Mouse (Mus musculus): ENCODE measurements around the gene Rin2. TPM values are rescaled to one million over a fixed set of nuclear protein-coding genes. Genes with fewer than 3 reads are reported as not detected.

Gene Rin2
- polyA plus RNA-seq, 1 experiment, result 6.3 TPM

- 84% methylated on average over 5 of the region's 5 CpGs for WGBS
Observed at GRCm38 (mm10) chr2:145749645-145750044, 74.6 kb downstream of the Rin2 start.

DNA sequence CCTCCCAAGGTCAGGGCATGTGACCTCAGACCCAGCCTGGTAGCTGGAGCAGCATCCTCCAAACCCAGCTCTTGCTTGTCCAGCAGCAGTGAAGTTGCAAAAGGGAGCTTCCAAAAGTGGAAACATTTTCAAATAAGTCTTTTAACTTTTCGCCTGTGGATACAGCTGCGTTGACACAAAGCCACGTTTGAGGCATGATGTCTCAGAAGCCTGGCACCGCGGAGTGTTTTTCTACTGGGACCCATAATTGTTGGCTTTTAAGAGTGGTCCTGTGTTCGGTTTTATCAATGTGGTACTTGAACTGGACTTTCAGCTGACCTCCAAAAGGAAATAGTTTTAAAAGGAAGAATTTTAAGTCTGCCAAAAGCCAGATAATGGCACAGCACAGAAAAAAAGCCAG, 77.6 kb downstream of the Rin2 start:
- no peaks in the 10 kb centered on the region for H3K36me3 ChIP-seq (ENCODE audit: control insufficient read depth, insufficient read depth, low read length)
- H3K27me3 ChIP-seq (ENCODE audit: control insufficient read depth, insufficient read depth, low read length), result no peaks in the 10 kb centered on the region
- no peak overlapping the region for H3K27ac ChIP-seq (ENCODE audit: insufficient read depth, low read depth, low read length)
- WGBS, result 83% methylated on average over 6 of the region's 6 CpGs
- H3K4me1 ChIP-seq (ENCODE audit: control insufficient read depth, insufficient read depth, insufficient read length, low read length), result no peaks in the 10 kb centered on the region
- TF ChIP-seq CTCF (IDR thresholded peaks at IDR 0.05; ENCODE audit: extremely low read depth, insufficient read length, insufficient replicate concordance, low read depth, low read length) (no peak), POLR2A (IDR thresholded peaks at IDR 0.05; ENCODE audit: low read depth, low read length) (no peak)
- H3K4me3 ChIP-seq (ENCODE audit: low read depth, low read length), result no peak overlapping the region

More at GRCm38 (mm10) chr2:145749645-145750044, 74.6 kb downstream of the Rin2 start:
- no peak overlapping the region for H3K27ac ChIP-seq (ENCODE audit: insufficient read depth, low read depth, low read length)
- H3K36me3 ChIP-seq (ENCODE audit: control insufficient read depth, insufficient read depth, low read length), result no peaks in the 10 kb centered on the region
- H3K27me3 ChIP-seq (ENCODE audit: control insufficient read depth, insufficient read depth, low read length), result no peaks in the 10 kb centered on the region
- H3K4me3 ChIP-seq (ENCODE audit: low read depth, low read length), result no peak overlapping the region
- no peaks in the 10 kb centered on the region for H3K4me1 ChIP-seq (ENCODE audit: control insufficient read depth, insufficient read depth, insufficient read length, low read length)
- no peak for TF ChIP-seq POLR2A (IDR thresholded peaks at IDR 0.05; ENCODE audit: low read depth, low read length)
- no peak for TF ChIP-seq CTCF (IDR thresholded peaks at IDR 0.05; ENCODE audit: extremely low read depth, insufficient read length, insufficient replicate concordance, low read depth, low read length)

GRCm38 (mm10) chr2:145753973-145754372, 79.0 kb downstream of the Rin2 start:
- H3K27me3 ChIP-seq (ENCODE audit: control insufficient read depth, insufficient read depth, low read length), result no peaks in the 10 kb centered on the region
- 82% methylated on average over 7 of the region's 7 CpGs for WGBS
- H3K27ac ChIP-seq (ENCODE audit: insufficient read depth, low read depth, low read length), result no peak overlapping the region
- H3K4me3 ChIP-seq (ENCODE audit: low read depth, low read length), result no peak overlapping the region
- no peaks in the 10 kb centered on the region for H3K4me1 ChIP-seq (ENCODE audit: control insufficient read depth, insufficient read depth, insufficient read length, low read length)
- TF ChIP-seq CTCF (IDR thresholded peaks at IDR 0.05; ENCODE audit: extremely low read depth, insufficient read length, insufficient replicate concordance, low read depth, low read length), result no peak
- no peak for TF ChIP-seq POLR2A (IDR thresholded peaks at IDR 0.05; ENCODE audit: low read depth, low read length)
- H3K36me3 ChIP-seq (ENCODE audit: control insufficient read depth, insufficient read depth, low read length), result no peaks in the 10 kb centered on the region

DNA sequence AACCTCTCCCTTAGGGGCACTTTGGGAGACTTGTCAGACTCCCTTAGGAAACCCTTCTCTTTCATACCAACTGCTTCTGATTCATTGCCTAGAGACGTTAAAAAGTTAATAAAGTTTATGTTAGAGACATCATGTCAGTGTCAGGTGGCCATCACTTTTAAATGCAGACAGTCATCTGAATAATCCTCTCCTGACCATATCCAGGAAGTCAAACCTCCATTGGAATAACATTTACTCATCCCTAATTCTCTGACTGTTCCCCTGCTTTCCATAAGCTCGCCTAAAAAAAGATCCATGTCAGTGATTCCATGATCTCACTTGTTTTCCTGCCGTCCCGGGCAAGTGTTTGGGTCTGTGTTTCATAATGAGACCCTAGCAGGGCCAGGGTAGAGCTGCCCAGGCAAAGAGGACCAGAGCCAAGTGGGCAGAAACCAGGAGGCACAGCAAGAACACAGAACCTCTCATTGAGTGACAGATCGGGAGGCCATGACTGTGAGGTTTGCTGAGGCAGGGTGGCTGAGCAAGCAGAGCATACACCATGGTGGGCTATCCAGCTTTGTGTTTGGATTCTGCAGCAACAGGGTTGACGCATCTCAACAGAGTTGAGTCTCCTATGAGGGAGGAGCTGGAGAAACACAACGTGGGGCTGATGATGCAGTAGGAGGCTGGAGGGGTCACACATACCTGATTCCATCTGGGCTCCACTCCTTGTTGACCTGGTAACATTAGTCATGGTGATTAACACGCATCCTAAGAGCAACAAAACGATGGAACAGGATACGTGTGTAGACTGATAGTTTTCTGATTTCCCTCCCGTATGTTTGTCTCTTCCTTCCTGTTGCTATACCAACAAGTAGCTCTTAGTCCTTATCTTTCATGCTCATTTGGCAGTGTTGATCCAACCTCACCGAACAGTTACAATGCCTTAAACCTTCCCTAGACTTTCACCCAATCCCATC, 81.1 kb downstream of the Rin2 start:
- H3K4me1 ChIP-seq (ENCODE audit: control insufficient read depth, insufficient read depth, insufficient read length, low read length), result no peaks in the 10 kb centered on the region
- TF ChIP-seq POLR2A (IDR thresholded peaks at IDR 0.05; ENCODE audit: low read depth, low read length) (no peak), CTCF (IDR thresholded peaks at IDR 0.05; ENCODE audit: extremely low read depth, insufficient read length, insufficient replicate concordance, low read depth, low read length) (no peak)
- H3K4me3 ChIP-seq (ENCODE audit: low read depth, low read length), result no peak overlapping the region
- no peaks in the 10 kb centered on the region for H3K27me3 ChIP-seq (ENCODE audit: control insufficient read depth, insufficient read depth, low read length)
- no peak overlapping the region for H3K27ac ChIP-seq (ENCODE audit: insufficient read depth, low read depth, low read length)
- H3K36me3 ChIP-seq (ENCODE audit: control insufficient read depth, insufficient read depth, low read length), result no peaks in the 10 kb centered on the region
- 87% methylated on average over 12 of the region's 12 CpGs for WGBS

GRCm38 (mm10) chr2:145760121-145760520, 85.1 kb downstream of the Rin2 start:
- no peaks in the 10 kb centered on the region for H3K36me3 ChIP-seq (ENCODE audit: control insufficient read depth, insufficient read depth, low read length)
- no peaks in the 10 kb centered on the region for H3K27me3 ChIP-seq (ENCODE audit: control insufficient read depth, insufficient read depth, low read length)
- H3K27ac ChIP-seq (ENCODE audit: insufficient read depth, low read depth, low read length), result no peak overlapping the region
- WGBS, result 66% methylated on average over 3 of the region's 3 CpGs
- H3K4me3 ChIP-seq (ENCODE audit: low read depth, low read length), result no peak overlapping the region
- TF ChIP-seq CTCF (IDR thresholded peaks at IDR 0.05; ENCODE audit: extremely low read depth, insufficient read length, insufficient replicate concordance, low read depth, low read length) (no peak), POLR2A (IDR thresholded peaks at IDR 0.05; ENCODE audit: low read depth, low read length) (no peak)
- no peaks in the 10 kb centered on the region for H3K4me1 ChIP-seq (ENCODE audit: control insufficient read depth, insufficient read depth, insufficient read length, low read length)

DNA sequence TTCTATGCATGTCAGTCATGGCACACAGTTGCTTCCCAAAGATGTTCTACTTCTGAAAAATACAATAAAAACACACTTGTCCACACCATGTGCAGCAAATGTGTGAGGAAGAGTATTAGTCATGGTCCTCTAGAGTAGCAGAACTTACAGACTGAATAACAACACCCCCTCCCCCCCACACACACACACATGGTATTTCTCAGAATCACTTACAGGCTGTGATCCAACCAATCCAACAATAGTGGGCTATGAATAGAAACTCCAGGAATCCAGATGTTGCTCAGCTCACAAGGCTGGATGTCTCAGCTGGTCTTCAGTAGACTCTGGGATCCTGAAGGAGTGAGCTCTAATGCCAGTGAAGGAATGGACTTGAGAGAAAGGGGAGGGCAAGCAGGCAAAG, 86.4 kb downstream of the Rin2 start:
- Histone ChIP-seq H3K4me3 (ENCODE audit: low read depth, low read length) (no peak overlapping the region), H3K4me1 (ENCODE audit: control insufficient read depth, insufficient read depth, insufficient read length, low read length) (no peaks in the 10 kb centered on the region), H3K36me3 (ENCODE audit: control insufficient read depth, insufficient read depth, low read length) (no peaks in the 10 kb centered on the region), H3K27me3 (ENCODE audit: control insufficient read depth, insufficient read depth, low read length) (no peaks in the 10 kb centered on the region), H3K27ac (ENCODE audit: insufficient read depth, low read depth, low read length) (no peak overlapping the region)
- no peak for TF ChIP-seq POLR2A (IDR thresholded peaks at IDR 0.05; ENCODE audit: low read depth, low read length)
- no peak for TF ChIP-seq CTCF (IDR thresholded peaks at IDR 0.05; ENCODE audit: extremely low read depth, insufficient read length, insufficient replicate concordance, low read depth, low read length)

- TF ChIP-seq CTCF (IDR thresholded peaks at IDR 0.05; ENCODE audit: extremely low read depth, insufficient read length, insufficient replicate concordance, low read depth, low read length), result no peak
- no peak for TF ChIP-seq POLR2A (IDR thresholded peaks at IDR 0.05; ENCODE audit: low read depth, low read length)
- no peak overlapping the region for H3K27ac ChIP-seq (ENCODE audit: insufficient read depth, low read depth, low read length)
Observed at GRCm38 (mm10) chr2:145769964-145770363, 94.9 kb downstream of the Rin2 start.

More at GRCm38 (mm10) chr2:145769964-145770363, 94.9 kb downstream of the Rin2 start:
- Histone ChIP-seq H3K36me3 (ENCODE audit: control insufficient read depth, insufficient read depth, low read length) (no peaks in the 10 kb centered on the region), H3K4me3 (ENCODE audit: low read depth, low read length) (no peak overlapping the region), H3K27me3 (ENCODE audit: control insufficient read depth, insufficient read depth, low read length) (no peaks in the 10 kb centered on the region), H3K4me1 (ENCODE audit: control insufficient read depth, insufficient read depth, insufficient read length, low read length) (peaks cover 2% of the 10 kb centered on the region; the same call in 1 of the 2 replicates)
- WGBS, result 71% methylated on average over 10 of the region's 10 CpGs

Measured in small intestine, adult 2 months (tissue).